Mouse (Mus musculus) leukemia stem cell, adult 10-12 weeks (primary cell): ENCODE results near the gene Rrh. TPM values are rescaled to one million over a fixed set of nuclear protein-coding genes. Genes with fewer than 3 reads are reported as not detected.

Experiments
- polyA plus RNA-seq: library from polyadenylated mRNA; stranded (reverse); fragments of >175 nt; gene quantifications from 2 replicates; pipeline ENCODE4 v1.2.3, GENCODE M21; 2012; ENCODE audit warnings: low replicate concordance

Rrh gene
- polyA plus RNA-seq: not detected in 2 replicates

DNA sequence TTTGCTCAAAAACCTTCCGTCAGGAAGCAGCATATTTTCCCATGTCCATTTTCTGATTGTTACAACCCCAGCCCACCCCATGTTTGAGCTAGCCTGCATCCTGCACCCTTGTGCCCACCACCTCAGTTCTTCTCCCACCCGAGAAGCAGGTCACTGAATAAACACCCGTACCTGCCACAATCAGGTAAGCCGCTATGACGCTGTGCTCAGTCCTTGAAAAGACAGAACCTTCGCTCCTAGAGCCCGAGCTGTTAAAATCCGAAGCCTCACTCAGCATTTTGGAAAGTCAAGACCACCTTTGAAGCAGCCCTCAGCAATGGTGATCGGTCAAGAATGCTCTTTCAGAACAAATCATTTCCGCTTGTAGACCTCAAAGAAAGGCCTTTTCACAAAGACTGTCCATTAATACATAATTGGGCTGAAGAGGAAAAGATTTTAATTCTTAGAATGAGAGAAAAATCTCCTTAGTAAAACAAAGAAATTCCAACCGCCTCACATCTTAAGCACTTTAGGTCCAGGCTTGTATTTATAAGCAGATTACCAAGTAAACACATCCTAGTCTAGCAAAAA, at the start of gene Rrh:
Gene Rrh (minus strand): TSS at position 382 of the 570 bp plus-strand sequence.

GRCm38 (mm10) chr3:129835388-129835934, 13.1 kb upstream of the Rrh start, which contains the start of gene Cfi:
Gene Cfi (plus strand): TSS chr3:129835884.

DNA sequence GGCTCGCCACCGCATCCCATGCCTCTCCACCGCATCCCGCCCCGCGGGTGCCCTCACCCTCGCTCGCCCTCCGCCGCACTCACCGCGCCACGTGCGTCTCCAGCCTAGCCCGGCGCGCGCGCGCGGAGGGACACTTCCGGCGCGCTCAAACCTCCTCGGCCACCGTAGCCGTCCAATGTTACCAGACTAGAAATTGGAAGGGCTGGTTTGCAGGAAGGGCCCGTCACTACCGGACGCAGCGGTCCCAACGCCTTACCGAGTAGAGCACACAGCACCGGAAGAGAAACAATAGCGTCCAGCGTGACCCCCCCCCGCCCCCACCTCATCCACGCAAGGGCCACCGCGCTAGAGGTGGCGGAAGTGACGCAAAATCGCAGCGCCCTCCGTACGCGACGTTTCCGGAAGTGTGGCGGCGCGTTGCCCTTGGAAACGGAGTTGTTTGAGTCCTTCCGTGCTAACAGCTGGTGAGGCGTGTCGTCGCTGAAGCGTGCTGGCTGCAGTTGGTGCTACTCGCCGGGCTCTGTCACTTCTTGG, 8.7 kb upstream of the Rrh start, which contains the start of gene Gar1:
Gene Gar1 (minus strand): TSS at position 362 of the 534 bp plus-strand sequence.

DNA sequence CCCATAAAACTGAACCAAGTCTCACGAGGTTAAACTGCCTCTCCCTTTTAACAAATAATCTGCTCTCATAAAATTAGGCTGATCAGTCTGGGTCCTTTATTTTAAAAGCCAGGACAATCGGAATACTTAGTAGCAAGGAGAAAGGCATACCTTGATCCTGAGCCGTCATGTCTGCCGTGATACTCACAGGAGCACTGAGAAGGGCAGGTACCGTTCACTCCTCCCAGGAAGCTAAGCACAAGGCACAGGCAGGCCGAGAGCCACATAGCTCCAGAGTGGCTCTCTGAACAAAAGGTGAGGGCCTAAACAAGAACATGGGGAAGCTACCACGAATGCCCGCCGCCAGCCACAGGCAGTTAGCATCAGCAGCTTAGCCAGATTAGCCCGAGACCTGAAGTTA, 18.6 kb downstream of the Rrh start, which contains the start of gene Lrit3:
Gene Lrit3 (minus strand): TSS at position 266 of the 400 bp plus-strand sequence.

DNA sequence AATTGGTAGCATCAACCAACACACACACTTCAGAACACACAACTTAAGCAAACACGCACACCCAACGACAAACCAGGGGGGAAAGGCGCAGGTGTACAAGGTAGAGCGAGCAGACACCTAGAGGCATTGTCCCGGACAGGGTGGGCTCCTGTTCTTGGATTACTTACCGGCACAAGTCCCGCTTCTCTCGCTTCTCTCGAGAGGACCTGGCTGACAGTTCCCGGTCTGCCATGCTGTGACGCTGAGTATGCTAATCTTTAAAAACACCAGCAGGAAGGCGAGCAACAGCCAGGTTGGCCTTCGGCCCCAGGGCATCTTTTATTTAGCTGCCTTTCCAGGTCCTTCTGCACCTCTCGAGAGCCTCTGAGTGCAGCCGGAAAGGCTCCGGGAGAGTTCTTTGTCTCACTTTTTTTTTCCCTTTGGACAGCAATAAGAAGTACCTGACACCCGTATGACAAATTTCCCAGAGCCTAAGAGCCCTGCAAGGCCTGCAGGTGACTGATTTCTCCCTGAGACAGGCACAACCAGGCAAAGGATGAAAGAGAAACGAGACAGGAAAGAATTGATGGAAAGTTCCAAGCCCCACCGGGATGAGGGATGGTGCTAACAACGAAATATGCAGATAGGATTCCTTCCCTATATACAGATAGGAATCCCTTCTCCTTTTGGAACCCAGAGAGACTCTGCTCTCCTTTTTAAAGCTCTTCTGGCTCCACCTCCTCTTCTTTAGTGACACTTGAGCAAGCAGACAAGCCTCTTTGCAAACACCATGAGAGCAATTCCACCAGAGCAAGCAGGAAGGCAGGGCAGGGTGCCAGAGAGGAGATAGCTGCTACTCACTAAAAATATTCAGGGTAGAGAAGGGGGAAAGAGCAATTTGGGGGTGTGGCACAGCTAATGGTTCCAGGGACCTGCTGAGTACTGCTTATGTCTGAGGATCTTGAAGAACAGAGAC, 67.5 kb downstream of the Rrh start, which contains the start of gene Egf:
Gene Egf (minus strand): TSS at position 667 of the 955 bp plus-strand sequence.

Other genes starting within 250 kb of the Rrh start
- 0.66 and 2.0 TPM in 2 replicates for gene Egf, start 67.3 kb downstream of the Rrh start, polyA plus RNA-seq
- gene Lrit3, start 18.6 kb downstream of the Rrh start, polyA plus RNA-seq: not detected in 2 replicates
- gene Gar1, start 8.8 kb upstream of the Rrh start, polyA plus RNA-seq: 57.5 and 110 TPM in 2 replicates
- gene Cfi, start 13.3 kb upstream of the Rrh start, polyA plus RNA-seq: not detected in 2 replicates
- gene Pla2g12a, start 56.0 kb upstream of the Rrh start, polyA plus RNA-seq: 129 and 245 TPM in 2 replicates
- gene Casp6, start 78.8 kb upstream of the Rrh start, polyA plus RNA-seq: 4.1 and 9.3 TPM in 2 replicates
- gene Mcub, start 147.6 kb upstream of the Rrh start, polyA plus RNA-seq: 5.4 and 6.5 TPM in 2 replicates
- gene Sec24b, start 239.0 kb upstream of the Rrh start, polyA plus RNA-seq: 35.2 and 105 TPM in 2 replicates